Mouse (Mus musculus) megakaryocyte-erythroid progenitor cell, adult 5-6 weeks (primary cell): ENCODE data around the gene Myo10. TPM values are rescaled to one million over a fixed set of nuclear protein-coding genes. Genes with fewer than 3 reads are reported as not detected.

Source experiments
- ATAC-seq: replicated peaks from 2 replicates; pipeline ENCODE4 v1.8.0; 2016; ENCODE audit warnings: mild to moderate bottlenecking, inconsistent platforms; ENCODE audit not compliant: severe bottlenecking, poor library complexity, low FRiP score, low TSS enrichment
- total RNA-seq, 2 experiments: library from RNA; stranded (forward) in 1 of 2; stranded (reverse) in 1 of 2; fragments of 200-1000, 215-1000 nt in 1 of 2; fragments of >200 nt in 1 of 2; fragmentation: Nextera tagmentation in 1 of 2; gene quantifications; 2 replicates each; pipeline ENCODE4 v1.2.3; 2014 to 2017

Myo10 gene
- total RNA-seq, 2 experiments from 2014 or later, result 1.6 to 6.8 TPM

- no peak for ATAC-seq
Observed at GRCm38 (mm10) chr15:25680269-25680818, 58.0 kb downstream of the Myo10 start.

GRCm38 (mm10) chr15:25682953-25683507 lies 60.7 kb downstream of the Myo10 start:
- no peak for ATAC-seq

- no peak for ATAC-seq
Observed at GRCm38 (mm10) chr15:25685186-25685585, 62.9 kb downstream of the Myo10 start.

GRCm38 (mm10) chr15:25688424-25689283 lies 66.3 kb downstream of the Myo10 start:
- no peak for ATAC-seq

- no peak for ATAC-seq
Observed at GRCm38 (mm10) chr15:25689477-25689876, 67.2 kb downstream of the Myo10 start.

- ATAC-seq, result no peak
Observed at GRCm38 (mm10) chr15:25690066-25690745, 67.9 kb downstream of the Myo10 start.

GRCm38 (mm10) chr15:25690746-25691105 lies 68.4 kb downstream of the Myo10 start:
- ATAC-seq, result no peak

GRCm38 (mm10) chr15:25692254-25692950 lies 70.1 kb downstream of the Myo10 start:
- ATAC-seq, result no peak

GRCm38 (mm10) chr15:25693708-25694107 lies 71.4 kb downstream of the Myo10 start:
- no peak for ATAC-seq

- ATAC-seq, result no peak
Observed at GRCm38 (mm10) chr15:25694749-25695148, 72.4 kb downstream of the Myo10 start.

GRCm38 (mm10) chr15:25695253-25695652 lies 72.9 kb downstream of the Myo10 start:
- ATAC-seq, result no peak

- ATAC-seq, result no peak
Observed at GRCm38 (mm10) chr15:25695883-25696282, 73.6 kb downstream of the Myo10 start.

- ATAC-seq, result no peak
Observed at GRCm38 (mm10) chr15:25696660-25697059, 74.3 kb downstream of the Myo10 start.

GRCm38 (mm10) chr15:25699032-25699557 lies 76.8 kb downstream of the Myo10 start:
- no peak for ATAC-seq

GRCm38 (mm10) chr15:25702602-25703001 lies 80.3 kb downstream of the Myo10 start:
- ATAC-seq, result no peak

GRCm38 (mm10) chr15:25704809-25705585 lies 82.7 kb downstream of the Myo10 start:
- ATAC-seq, result no peak

GRCm38 (mm10) chr15:25706874-25707554 lies 84.7 kb downstream of the Myo10 start:
- no peak for ATAC-seq

- ATAC-seq, result no peak
Observed at GRCm38 (mm10) chr15:25707891-25708290, 85.6 kb downstream of the Myo10 start.
